Mouse (Mus musculus): ENCODE measurements around the gene Ptpre. TPM values are rescaled to one million over a fixed set of nuclear protein-coding genes. Genes with fewer than 3 reads are reported as not detected.
A peak's percentile ranks its signal among the peaks of the same experiment; 100 is the strongest.

Gene Ptpre
- polyA plus RNA-seq, 1 experiment from 2014 or later = 3.5 TPM

DNA sequence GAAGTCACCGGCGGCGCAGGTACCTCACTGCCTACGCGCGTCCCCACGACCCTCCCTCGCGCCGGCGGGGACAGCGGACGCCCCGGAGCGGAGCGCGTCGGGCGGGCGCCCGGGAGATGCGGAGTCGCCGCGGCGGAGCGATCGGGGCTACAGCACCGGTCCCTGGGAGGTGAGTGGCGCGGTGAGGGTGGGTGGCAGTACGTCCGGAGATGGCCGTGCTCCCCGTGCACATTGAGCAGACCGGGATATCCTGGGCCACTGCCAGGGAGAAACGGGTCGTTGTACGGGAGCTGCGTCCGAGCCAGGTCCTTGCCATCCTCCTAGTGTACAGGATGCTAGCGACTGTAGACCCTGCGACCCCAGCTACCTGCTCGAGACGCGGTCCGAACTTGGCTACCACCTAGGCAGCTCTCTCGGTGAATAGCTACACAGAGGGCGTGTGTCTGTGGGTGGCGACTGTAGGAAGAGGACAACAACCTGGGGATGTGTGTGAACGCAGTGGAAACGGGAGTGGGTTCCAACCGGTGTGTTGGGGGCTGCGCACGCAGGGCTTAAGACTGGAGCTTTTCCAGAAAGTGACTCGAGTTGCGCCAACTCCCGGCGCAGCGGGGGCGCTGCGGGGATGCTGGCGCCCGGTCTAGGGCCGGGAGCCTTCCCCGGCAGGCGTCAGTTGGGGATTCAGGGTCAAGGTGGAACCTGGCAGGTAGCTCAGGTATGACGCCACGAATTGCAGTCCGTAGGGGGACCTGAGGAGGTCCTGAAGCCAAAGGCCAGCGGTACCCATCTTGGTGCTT is 864 bp downstream of the Ptpre start:
- WGBS = 1% methylated on average over 71 of the region's 71 CpGs
- no peak overlapping the region for H3K27ac ChIP-seq
- H3K4me2 ChIP-seq (replicated peaks) = peak overlapping the region; percentile 97
- H3K4me3 ChIP-seq = peak overlapping the region; percentile 69
- peaks cover 14% of the 10 kb centered on the region; the same call in 1 of the 2 replicates for H3K4me1 ChIP-seq
- ATAC-seq (ENCODE audit: low FRiP score, low read depth) = peak; percentile 49
- H3K36me3 ChIP-seq = no peaks in the 10 kb centered on the region
- no peaks in the 10 kb centered on the region for H3K9me3 ChIP-seq
- H3K9ac ChIP-seq = peak overlapping the region; percentile 75
- peaks cover 32% of the 10 kb centered on the region for H3K27me3 ChIP-seq

GRCm38 (mm10) chr7:135539429-135539828 is 2.1 kb downstream of the Ptpre start:
- Histone ChIP-seq H3K27ac (no peak overlapping the region), H3K27me3 (peaks cover 32% of the 10 kb centered on the region), H3K4me1 (peaks cover 14% of the 10 kb centered on the region; the same call in 1 of the 2 replicates), H3K4me2 (replicated peaks) (no peak overlapping the region), H3K36me3 (no peaks in the 10 kb centered on the region), H3K4me3 (no peak overlapping the region), H3K9me3 (no peaks in the 10 kb centered on the region), H3K9ac (no peak overlapping the region)
- no peak for ATAC-seq (ENCODE audit: low FRiP score, low read depth)
- 75% methylated on average over 2 of the region's 2 CpGs for WGBS

GRCm38 (mm10) chr7:135542235-135542634 is 5.0 kb downstream of the Ptpre start:
- H3K36me3 ChIP-seq = no peaks in the 10 kb centered on the region
- no peak for ATAC-seq (ENCODE audit: low FRiP score, low read depth)
- H3K4me1 ChIP-seq = peaks cover 28% of the 10 kb centered on the region
- H3K27ac ChIP-seq = no peak overlapping the region
- no peak overlapping the region for H3K4me3 ChIP-seq
- no peak overlapping the region for H3K9ac ChIP-seq
- H3K9me3 ChIP-seq = no peaks in the 10 kb centered on the region
- H3K4me2 ChIP-seq (replicated peaks) = no peak overlapping the region
- 48% methylated on average over 3 of the region's 3 CpGs for WGBS
- H3K27me3 ChIP-seq = peaks cover 27% of the 10 kb centered on the region

DNA sequence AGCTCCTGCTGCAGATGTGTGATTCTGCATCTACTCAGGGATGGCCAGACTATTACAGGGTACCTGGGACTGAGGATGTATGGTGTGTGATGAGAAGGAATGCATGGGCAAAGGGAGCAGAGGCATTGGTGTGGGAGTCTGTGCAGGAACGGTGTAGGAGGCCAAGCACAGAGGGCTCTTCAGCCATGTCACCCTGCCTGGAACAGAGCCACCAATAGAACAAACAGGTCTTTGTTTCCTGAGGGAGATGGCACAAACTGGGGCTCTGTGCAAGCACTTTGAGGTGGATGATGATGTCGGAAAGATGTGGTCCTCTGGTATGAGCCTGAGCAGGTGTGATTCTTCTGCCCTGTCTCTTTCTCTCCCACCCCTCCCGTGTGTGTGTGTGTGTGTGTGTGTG is 5.8 kb downstream of the Ptpre start:
- Histone ChIP-seq H3K27me3 (peaks cover 25% of the 10 kb centered on the region), H3K27ac (no peak overlapping the region), H3K36me3 (no peaks in the 10 kb centered on the region), H3K4me1 (peaks cover 28% of the 10 kb centered on the region), H3K4me2 (replicated peaks) (no peak overlapping the region), H3K9me3 (no peaks in the 10 kb centered on the region), H3K4me3 (no peak overlapping the region), H3K9ac (no peak overlapping the region)
- 68% methylated on average over 3 of the region's 3 CpGs for WGBS
- ATAC-seq (ENCODE audit: low FRiP score, low read depth) = no peak

DNA sequence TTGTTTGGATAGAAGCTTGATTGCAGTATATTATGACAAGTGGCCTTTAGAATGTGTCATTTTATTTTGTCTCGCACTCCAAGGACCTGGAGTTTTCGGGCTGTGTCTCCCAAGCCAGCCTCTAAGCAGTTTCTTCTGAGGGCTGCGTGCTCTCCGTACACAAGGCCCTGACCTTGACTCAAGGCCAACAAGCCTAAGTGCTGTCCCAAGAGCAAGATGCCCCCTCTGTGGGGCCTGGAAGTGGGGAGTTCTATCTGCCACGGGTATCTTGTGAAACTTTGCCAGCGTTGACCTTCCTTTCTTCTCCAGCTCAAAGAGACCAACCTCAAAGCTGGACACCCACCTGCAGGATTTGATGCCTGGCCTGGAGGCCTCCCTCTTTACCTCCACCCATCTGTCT is 7.0 kb downstream of the Ptpre start:
- ATAC-seq (ENCODE audit: low FRiP score, low read depth) = no peak
- Histone ChIP-seq H3K27ac (no peak overlapping the region), H3K4me1 (peaks cover 21% of the 10 kb centered on the region), H3K4me2 (replicated peaks) (no peak overlapping the region), H3K36me3 (no peaks in the 10 kb centered on the region), H3K27me3 (peaks cover 12% of the 10 kb centered on the region), H3K9ac (no peak overlapping the region), H3K9me3 (no peaks in the 10 kb centered on the region), H3K4me3 (no peak overlapping the region)
- WGBS = 91% methylated on average over 6 of the region's 6 CpGs

GRCm38 (mm10) chr7:135545957-135546356 is 8.7 kb downstream of the Ptpre start:
- ATAC-seq (ENCODE audit: low FRiP score, low read depth) = no peak
- Histone ChIP-seq H3K27ac (no peak overlapping the region), H3K36me3 (no peaks in the 10 kb centered on the region), H3K9ac (no peak overlapping the region), H3K4me3 (no peak overlapping the region), H3K4me2 (replicated peaks) (no peak overlapping the region), H3K27me3 (no peaks in the 10 kb centered on the region; the same call in 1 of the 2 replicates), H3K4me1 (peaks cover 32% of the 10 kb centered on the region), H3K9me3 (no peaks in the 10 kb centered on the region)
- WGBS = 75% methylated on average over 7 of the region's 7 CpGs

GRCm38 (mm10) chr7:135546530-135546929 is 9.2 kb downstream of the Ptpre start:
- peaks cover 33% of the 10 kb centered on the region for H3K4me1 ChIP-seq
- H3K27me3 ChIP-seq = no peaks in the 10 kb centered on the region; the same call in 1 of the 2 replicates
- no peaks in the 10 kb centered on the region for H3K9me3 ChIP-seq
- H3K36me3 ChIP-seq = no peaks in the 10 kb centered on the region
- H3K4me3 ChIP-seq = no peak overlapping the region
- 68% methylated on average over 5 of the region's 5 CpGs for WGBS
- H3K4me2 ChIP-seq (replicated peaks) = no peak overlapping the region
- H3K27ac ChIP-seq = no peak overlapping the region
- ATAC-seq (ENCODE audit: low FRiP score, low read depth) = no peak
- H3K9ac ChIP-seq = no peak overlapping the region

GRCm38 (mm10) chr7:135548434-135548833 is 11.2 kb downstream of the Ptpre start:
- Histone ChIP-seq H3K27me3 (no peaks in the 10 kb centered on the region), H3K4me2 (replicated peaks) (no peak overlapping the region), H3K9ac (no peak overlapping the region), H3K36me3 (no peaks in the 10 kb centered on the region), H3K27ac (no peak overlapping the region), H3K4me3 (no peak overlapping the region), H3K9me3 (no peaks in the 10 kb centered on the region), H3K4me1 (peaks cover 26% of the 10 kb centered on the region)
- ATAC-seq (ENCODE audit: low FRiP score, low read depth) = no peak
- 75% methylated on average over 6 of the region's 6 CpGs for WGBS

GRCm38 (mm10) chr7:135551547-135551946 is 14.3 kb downstream of the Ptpre start:
- Histone ChIP-seq H3K27ac (no peak overlapping the region), H3K9me3 (no peaks in the 10 kb centered on the region), H3K27me3 (0 out of 2 replicates have a peak, but pooled peaks cover 2% of the 10 kb centered on the region), H3K9ac (no peak overlapping the region), H3K4me2 (replicated peaks) (no peak overlapping the region), H3K36me3 (no peaks in the 10 kb centered on the region), H3K4me1 (peaks cover 14% of the 10 kb centered on the region), H3K4me3 (no peak overlapping the region)
- ATAC-seq (ENCODE audit: low FRiP score, low read depth) = no peak
- WGBS = 68% methylated on average over 1 of the region's 1 CpGs

DNA sequence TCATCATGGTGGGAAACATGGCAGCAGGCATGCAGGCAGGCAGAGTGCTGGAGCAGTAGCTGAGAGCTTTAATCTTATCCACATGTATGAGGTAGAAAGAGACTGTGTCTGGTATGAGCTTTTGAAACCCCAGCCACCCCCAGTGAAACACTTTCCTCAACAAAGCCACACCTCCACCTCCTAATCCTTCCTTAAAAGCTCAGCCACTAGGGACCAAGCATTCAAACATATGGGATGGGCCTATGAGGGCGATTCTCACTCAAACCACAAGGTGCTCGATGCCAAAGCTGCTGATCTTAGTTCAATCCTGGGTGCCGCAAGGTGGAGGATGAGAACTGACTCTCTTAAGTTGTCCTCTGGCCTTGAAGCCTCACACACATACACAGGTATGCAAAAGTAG is 16.3 kb downstream of the Ptpre start:
- Histone ChIP-seq H3K4me3 (no peak overlapping the region), H3K27me3 (0 out of 2 replicates have a peak, but pooled peaks cover 3% of the 10 kb centered on the region), H3K9me3 (no peaks in the 10 kb centered on the region), H3K9ac (no peak overlapping the region), H3K4me2 (replicated peaks) (no peak overlapping the region), H3K36me3 (no peaks in the 10 kb centered on the region), H3K4me1 (peaks cover 12% of the 10 kb centered on the region; the same call in 1 of the 2 replicates), H3K27ac (no peak overlapping the region)
- WGBS = 78% methylated on average over 3 of the region's 3 CpGs
- ATAC-seq (ENCODE audit: low FRiP score, low read depth) = no peak

DNA sequence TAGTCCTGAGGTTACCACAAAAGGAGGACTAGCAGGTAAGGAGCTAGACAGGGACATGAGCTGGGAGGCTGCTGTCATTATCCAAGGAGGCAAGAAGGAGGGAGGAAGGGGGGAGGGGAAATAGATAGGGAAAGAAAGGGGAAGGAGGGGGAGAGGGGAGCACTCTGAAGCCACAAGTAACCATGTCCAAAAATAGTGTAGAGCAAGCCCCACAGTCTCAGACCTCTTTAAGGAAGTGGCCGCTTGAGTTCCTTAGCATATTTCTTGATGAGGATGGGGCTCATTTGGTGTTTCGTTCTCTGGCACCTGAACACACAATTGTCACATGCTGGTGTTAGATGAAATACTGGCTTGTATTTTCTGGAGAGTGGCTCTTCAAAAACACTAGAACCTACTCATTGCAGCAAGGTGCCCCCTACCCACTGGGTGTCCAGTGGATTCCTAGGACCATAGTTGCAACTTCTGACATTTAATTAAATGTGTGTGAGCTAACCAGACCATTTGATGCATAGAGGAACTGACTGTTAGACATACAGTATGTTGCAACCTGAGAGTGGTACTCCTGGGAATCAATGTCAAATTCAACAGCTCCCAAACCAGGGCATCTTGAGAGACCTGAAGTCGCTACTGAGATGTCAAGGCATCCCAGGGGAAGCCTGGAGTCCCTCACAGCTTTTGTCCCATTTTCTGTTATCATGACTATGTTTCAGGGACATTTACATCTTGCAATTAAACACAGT is 19.6 kb downstream of the Ptpre start:
- no peak overlapping the region for H3K9ac ChIP-seq
- H3K4me2 ChIP-seq (replicated peaks) = no peak overlapping the region
- no peak overlapping the region for H3K4me3 ChIP-seq
- H3K9me3 ChIP-seq = no peaks in the 10 kb centered on the region
- H3K4me1 ChIP-seq = no peaks in the 10 kb centered on the region
- no peak for ATAC-seq (ENCODE audit: low FRiP score, low read depth)
- H3K27me3 ChIP-seq = 0 out of 2 replicates have a peak, but pooled peaks cover 3% of the 10 kb centered on the region
- H3K36me3 ChIP-seq = no peaks in the 10 kb centered on the region
- 87% methylated on average over 3 of the region's 3 CpGs for WGBS
- H3K27ac ChIP-seq = no peak overlapping the region

GRCm38 (mm10) chr7:135560280-135560679 is 23.0 kb downstream of the Ptpre start:
- H3K4me2 ChIP-seq (replicated peaks) = no peak overlapping the region
- 0 out of 2 replicates have a peak, but pooled peaks cover 3% of the 10 kb centered on the region for H3K27me3 ChIP-seq
- no peaks in the 10 kb centered on the region for H3K9me3 ChIP-seq
- H3K27ac ChIP-seq = no peak overlapping the region
- no peak for ATAC-seq (ENCODE audit: low FRiP score, low read depth)
- H3K4me1 ChIP-seq = no peaks in the 10 kb centered on the region
- WGBS = 60% methylated on average over 1 of the region's 1 CpGs
- H3K9ac ChIP-seq = no peak overlapping the region
- no peak overlapping the region for H3K4me3 ChIP-seq
- H3K36me3 ChIP-seq = no peaks in the 10 kb centered on the region

All from limb, embryonic 13.5 days (tissue).